Mouse (Mus musculus) forebrain, postnatal 0 days (tissue): Measurements from ENCODE around the gene 6430571L13Rik. TPM values are rescaled to one million over a fixed set of nuclear protein-coding genes. Genes with fewer than 3 reads are reported as not detected.

Experiments used
- ATAC-seq: fragments of 200-750 bp; cut with Nextera tagmentation; 2 replicates; pipeline ENCODE4 v1.8.0; 2017; ENCODE audit warnings: mild to moderate bottlenecking, moderate library complexity
- DNase-seq: peaks from one replicate; pipeline ENCODE4 v3.0.0-alpha.2; 2015
- H3K27ac ChIP-seq: fragments of 300-500 bp; sonication (generic); 2 replicates; pipeline ENCODE4 v1.5.1; 2014; ENCODE audit warnings: low read depth, mild to moderate bottlenecking, antibody characterized with exemption, low read length, moderate library complexity, mixed read lengths
- H3K27me3 ChIP-seq: fragments of 300-500 bp; sonication (generic); 2 replicates; pipeline ENCODE4 v1.6.1; 2014; ENCODE audit warnings: mild to moderate bottlenecking, low read length, mixed read lengths; ENCODE audit not compliant: insufficient read depth
- H3K36me3 ChIP-seq: fragments of 300-500 bp; sonication (generic); 2 replicates; pipeline ENCODE4 v1.6.1; 2014; ENCODE audit warnings: mild to moderate bottlenecking, moderate library complexity; ENCODE audit not compliant: insufficient read depth
- H3K4me1 ChIP-seq: fragments of 300-500 bp; sonication (generic); 2 replicates; pipeline ENCODE4 v1.6.1; 2014; ENCODE audit warnings: antibody characterized with exemption; ENCODE audit not compliant: insufficient read depth
- H3K4me2 ChIP-seq: fragments of 300-500 bp; sonication (generic); 2 replicates; pipeline ENCODE4 v1.6.1; 2014; ENCODE audit warnings: low read depth, mild to moderate bottlenecking, moderate library complexity
- H3K4me3 ChIP-seq: fragments of 300-500 bp; sonication (generic); 2 replicates; pipeline ENCODE4 v1.5.1; 2014; ENCODE audit warnings: low read depth, low read length, mixed read lengths
- H3K9ac ChIP-seq: fragments of 300-500 bp; sonication (generic); 2 replicates; pipeline ENCODE4 v1.6.1; 2014; ENCODE audit warnings: mild to moderate bottlenecking
- H3K9me3 ChIP-seq: fragments of 300-500 bp; sonication (generic); 2 replicates; pipeline ENCODE4 v1.6.1; 2016; ENCODE audit warnings: low read length
- CTCF ChIP-seq: sonication (generic); IDR thresholded peaks from 2 replicates; pipeline ENCODE4 v1.5.1; 2016; ENCODE audit warnings: antibody characterized with exemption, control low read depth, low read depth
- WGBS: fragments of 180-500 bp; shearing (Covaris S2); extraction: QIAGEN DNeasy Blood & Tissue Kit; methylation state at CpG from one replicate; pipeline ENCODE4 v1.1.7; 2014; 5-methylcytosine and 5-hydroxymethylcytosine counted together
- polyA plus RNA-seq: library from polyadenylated mRNA; unstranded; fragments of >200 nt; fragmentation: Nextera tagmentation; extraction: Ambion mirVana; gene quantifications from 2 replicates; pipeline ENCODE4 v1.2.1, GENCODE M21; 2015
- total RNA-seq: library from RNA; depleted of rRNA; stranded (reverse); fragments of >200 nt; gene quantifications from 2 replicates; pipeline ENCODE4 v1.2.3, GENCODE M21; 2014

6430571L13Rik gene
- total and polyA plus RNA-seq, 2 experiments from 2014 or later, result 6.0 to 7.2 TPM

- no peaks in the 10 kb centered on the region for H3K4me1 ChIP-seq
- no peak overlapping the region for H3K9ac ChIP-seq
- H3K27me3 ChIP-seq, result no peaks in the 10 kb centered on the region
- no peak overlapping the region for H3K4me2 ChIP-seq
- 70% methylated on average over 5 of the region's 5 CpGs for WGBS
- H3K9me3 ChIP-seq, result no peaks in the 10 kb centered on the region
- no peak for TF ChIP-seq CTCF
- ATAC-seq (no peak), DNase-seq (no peak)
- H3K27ac ChIP-seq, result no peak overlapping the region
- H3K36me3 ChIP-seq, result no peaks in the 10 kb centered on the region
- no peak overlapping the region for H3K4me3 ChIP-seq
These were observed 30.8 kb upstream of the 6430571L13Rik start for GRCm38 (mm10) chr9:107309600-107309999.

- no peak overlapping the region for H3K4me2 ChIP-seq
- H3K4me1 ChIP-seq, result no peaks in the 10 kb centered on the region
- H3K36me3 ChIP-seq, result no peaks in the 10 kb centered on the region
- no peaks in the 10 kb centered on the region for H3K9me3 ChIP-seq
- no peaks in the 10 kb centered on the region for H3K27me3 ChIP-seq
- no peak overlapping the region for H3K4me3 ChIP-seq
- WGBS, result 67% methylated on average over 10 of the region's 10 CpGs
- DNase-seq, result no peak
- TF ChIP-seq CTCF, result no peak
- no peak overlapping the region for H3K27ac ChIP-seq
- H3K9ac ChIP-seq, result no peak overlapping the region
- no peak for ATAC-seq
These were observed 27.4 kb upstream of the 6430571L13Rik start for GRCm38 (mm10) chr9:107312811-107313584.

- H3K9ac ChIP-seq, result no peak overlapping the region
- H3K27me3 ChIP-seq, result no peaks in the 10 kb centered on the region
- no peak overlapping the region for H3K4me3 ChIP-seq
- H3K27ac ChIP-seq, result no peak overlapping the region
- no peak for ATAC-seq
- no peak for DNase-seq
- 87% methylated on average over 3 of the region's 3 CpGs for WGBS
- H3K4me2 ChIP-seq, result no peak overlapping the region
- no peaks in the 10 kb centered on the region for H3K9me3 ChIP-seq
- no peaks in the 10 kb centered on the region for H3K4me1 ChIP-seq
- no peak for TF ChIP-seq CTCF
- no peaks in the 10 kb centered on the region for H3K36me3 ChIP-seq
These were observed 26.5 kb upstream of the 6430571L13Rik start for GRCm38 (mm10) chr9:107313926-107314325.

- no peak overlapping the region for H3K4me2 ChIP-seq
- H3K36me3 ChIP-seq, result no peaks in the 10 kb centered on the region
- H3K4me1 ChIP-seq, result no peaks in the 10 kb centered on the region
- no peak for TF ChIP-seq CTCF
- ATAC-seq (no peak), DNase-seq (no peak)
- H3K9ac ChIP-seq, result no peak overlapping the region
- no peak overlapping the region for H3K27ac ChIP-seq
- 81% methylated on average over 2 of the region's 2 CpGs for WGBS
- H3K27me3 ChIP-seq, result no peaks in the 10 kb centered on the region
- no peaks in the 10 kb centered on the region for H3K9me3 ChIP-seq
- H3K4me3 ChIP-seq, result no peak overlapping the region
These were observed 24.6 kb upstream of the 6430571L13Rik start for GRCm38 (mm10) chr9:107315791-107316190.

GRCm38 (mm10) chr9:107322461-107323050 is 17.8 kb upstream of the 6430571L13Rik start:
- no peaks in the 10 kb centered on the region for H3K27me3 ChIP-seq
- no peak overlapping the region for H3K9ac ChIP-seq
- DNase-seq (no peak), ATAC-seq (no peak)
- no peak overlapping the region for H3K27ac ChIP-seq
- no peak overlapping the region for H3K4me3 ChIP-seq
- H3K36me3 ChIP-seq, result no peaks in the 10 kb centered on the region
- H3K4me1 ChIP-seq, result no peaks in the 10 kb centered on the region
- 89% methylated on average over 8 of the region's 8 CpGs for WGBS
- TF ChIP-seq CTCF, result no peak
- no peak overlapping the region for H3K4me2 ChIP-seq
- no peaks in the 10 kb centered on the region for H3K9me3 ChIP-seq

- H3K4me3 ChIP-seq, result no peak overlapping the region
These were observed 16.8 kb upstream of the 6430571L13Rik start for GRCm38 (mm10) chr9:107323558-107323957.

GRCm38 (mm10) chr9:107324799-107325561 is 15.4 kb upstream of the 6430571L13Rik start:
- Histone ChIP-seq H3K4me2 (no peak overlapping the region), H3K27me3 (no peaks in the 10 kb centered on the region), H3K9me3 (no peaks in the 10 kb centered on the region), H3K27ac (no peak overlapping the region), H3K36me3 (no peaks in the 10 kb centered on the region), H3K4me3 (no peak overlapping the region), H3K4me1 (no peaks in the 10 kb centered on the region), H3K9ac (no peak overlapping the region)
- no peak for ATAC-seq
- no peak for DNase-seq
- WGBS, result 75% methylated on average over 4 of the region's 4 CpGs
- TF ChIP-seq CTCF, result no peak

More at GRCm38 (mm10) chr9:107323558-107323957, 16.8 kb upstream of the 6430571L13Rik start:
- Histone ChIP-seq H3K4me1 (no peaks in the 10 kb centered on the region), H3K27ac (no peak overlapping the region), H3K9ac (no peak overlapping the region), H3K4me2 (no peak overlapping the region), H3K36me3 (no peaks in the 10 kb centered on the region), H3K9me3 (no peaks in the 10 kb centered on the region), H3K27me3 (no peaks in the 10 kb centered on the region)
- DNase-seq (peak; percentile 15), ATAC-seq (no peak)
- no peak for TF ChIP-seq CTCF
- WGBS, result 55% methylated on average over 6 of the region's 6 CpGs
